Mouse (Mus musculus): Measurements from ENCODE around the gene Cacna1c.

- TF ChIP-seq POLR2A (IDR thresholded peaks at IDR 0.05; ENCODE audit: insufficient read length, low read depth) = no peak
- no peak for TF ChIP-seq MAX (IDR thresholded peaks at IDR 0.05; ENCODE audit: low read depth)
- TF ChIP-seq TCF3 (IDR thresholded peaks at IDR 0.05; ENCODE audit: insufficient read length, low read depth) = no peak
- TF ChIP-seq CEBPB (IDR thresholded peaks at IDR 0.05; ENCODE audit: insufficient read depth, poor library complexity, severe bottlenecking) = no peak
- no peak for TF ChIP-seq E2F4 (IDR thresholded peaks at IDR 0.05; ENCODE audit: insufficient read depth)
- TF ChIP-seq REST (IDR thresholded peaks at IDR 0.05; ENCODE audit: insufficient read depth, insufficient read length) = no peak
- no peak for TF ChIP-seq MYOG (IDR thresholded peaks at IDR 0.05; ENCODE audit: control insufficient read depth in 1 of 3, insufficient read depth in 1 of 3, insufficient read length in 2 of 3, low read depth in 2 of 3)
- TF ChIP-seq POLR2AphosphoS2 (IDR thresholded peaks at IDR 0.05; ENCODE audit: insufficient read length, low read depth) = no peak
- TF ChIP-seq USF1 (IDR thresholded peaks at IDR 0.05; ENCODE audit: low read depth) = no peak
- no peak for TF ChIP-seq MYOD1 (IDR thresholded peaks at IDR 0.05; ENCODE audit: control insufficient read depth in 1 of 3, insufficient read length in 2 of 3, low read depth in 2 of 3)
These were observed 556.4 kb downstream of the Cacna1c start for GRCm38 (mm10) chr6:118639816-118640215.

Measured in myocyte (in vitro differentiated cells).